Mouse (Mus musculus) liver, postnatal 0 days (tissue): ENCODE measurements around the gene Cacfd1.

Experiments
- CTCF ChIP-seq: sonication (generic); IDR thresholded peaks from 2 replicates; pipeline ENCODE4 v1.5.1; 2016; ENCODE audit warnings: antibody characterized with exemption, low read depth
- EP300 ChIP-seq: IDR thresholded peaks from 2 replicates; pipeline ENCODE4 v1.6.1; 2016; ENCODE audit warnings: antibody characterized with exemption, low read depth, mild to moderate bottlenecking

- TF ChIP-seq CTCF, result no peak
- no peak for TF ChIP-seq EP300
Observed at GRCm38 (mm10) chr2:27070247-27070813, 60.6 kb downstream of the Cacfd1 start.
